Mouse (Mus musculus) CD4-positive helper T cell, adult 2 months (primary cell): ENCODE results near the gene Hspg2.
"Not testable (repeated sequence)": the region's sequence is repeated elsewhere in the genome, so short reads cannot be mapped to it uniquely, and the experiment has no call there.

Source experiments
- DNase-seq: peaks from one replicate; pipeline ENCODE4 v3.0.0-alpha.2; 2012; ENCODE audit warnings: low read depth, missing footprints, low spot score

The Hspg2 gene

DNA sequence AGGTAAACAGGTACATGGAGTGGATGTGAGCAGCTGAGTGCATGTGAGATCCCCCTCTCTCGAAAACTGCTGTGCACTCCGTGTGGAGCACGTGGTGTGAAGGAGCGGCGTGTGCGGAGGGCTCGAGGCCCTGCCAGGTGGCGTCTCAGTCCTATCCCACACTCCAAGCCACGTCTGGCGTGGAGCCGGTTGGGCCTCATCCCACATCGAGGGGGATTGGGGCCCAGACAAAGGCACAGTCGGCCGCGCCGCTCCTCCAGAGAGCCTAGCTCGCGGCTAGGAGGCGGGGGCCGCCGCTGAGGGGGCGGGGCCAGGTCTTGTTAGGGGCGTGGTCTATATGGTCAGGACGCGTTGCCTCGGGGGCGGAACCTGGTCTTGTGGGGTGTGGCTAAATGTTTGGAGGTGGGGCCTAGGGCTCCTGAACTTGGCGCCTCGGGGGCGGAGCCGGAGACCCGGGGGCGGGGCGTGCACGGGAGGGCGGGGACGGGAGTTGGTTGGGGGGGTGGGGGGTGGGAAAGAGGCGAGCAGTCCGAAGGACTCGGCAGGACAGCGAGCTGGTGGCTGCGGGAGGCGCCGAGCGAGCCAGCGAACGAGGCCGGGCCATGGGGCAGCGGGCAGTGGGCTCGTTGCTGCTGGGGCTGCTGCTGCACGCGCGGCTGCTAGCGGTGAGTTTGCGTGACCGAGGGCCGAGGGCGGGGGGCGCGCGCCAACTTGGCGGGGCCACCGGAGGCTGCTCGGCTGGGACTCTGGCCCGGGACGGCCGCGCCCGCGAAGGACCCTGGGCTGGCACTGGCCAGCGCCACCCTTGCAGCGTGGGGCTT is at the start of gene Hspg2:
Gene Hspg2 (plus strand): TSS at position 510 of the 821 bp plus-strand sequence.
- DNase-seq, result peak; percentile 80

GRCm38 (mm10) chr4:137430502-137430901 is 38.1 kb upstream of the Hspg2 start, which contains the start of gene Cela3b:
Cela3b (minus strand) TSS chr4:137430540.
- DNase-seq, result no peak

- not testable (repeated sequence) for DNase-seq
Observed at GRCm38 (mm10) chr4:137432700-137433550, 35.6 kb upstream of the Hspg2 start.

GRCm38 (mm10) chr4:137436979-137437669 is 31.4 kb upstream of the Hspg2 start:
- no peak for DNase-seq

- no peak for DNase-seq
Observed at GRCm38 (mm10) chr4:137438842-137439241, 29.7 kb upstream of the Hspg2 start.

GRCm38 (mm10) chr4:137441332-137441731 is 27.2 kb upstream of the Hspg2 start:
- DNase-seq, result no peak

GRCm38 (mm10) chr4:137443625-137444024 is 24.9 kb upstream of the Hspg2 start:
- peak; percentile 13 for DNase-seq

DNA sequence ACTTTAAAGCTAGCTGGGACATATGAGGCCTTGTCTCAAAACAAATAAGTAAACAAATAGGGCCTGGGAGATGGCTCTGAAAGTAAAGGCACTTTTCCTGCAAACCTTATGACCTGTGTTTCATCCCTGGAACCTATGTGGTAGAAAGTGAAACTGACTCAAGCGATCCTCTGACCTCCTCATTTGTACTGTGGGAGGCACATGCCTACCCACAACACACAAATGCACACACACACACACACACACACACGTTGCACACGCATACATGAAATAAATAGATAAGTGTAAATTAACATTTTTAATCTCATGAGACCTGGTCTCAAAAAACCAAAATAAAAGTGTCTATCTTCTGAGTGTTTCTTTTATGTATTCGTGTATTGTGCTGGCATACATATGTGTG is 22.7 kb upstream of the Hspg2 start:
- no peak for DNase-seq

GRCm38 (mm10) chr4:137447363-137448196 is 21.0 kb upstream of the Hspg2 start:
- DNase-seq, result no peak

DNA sequence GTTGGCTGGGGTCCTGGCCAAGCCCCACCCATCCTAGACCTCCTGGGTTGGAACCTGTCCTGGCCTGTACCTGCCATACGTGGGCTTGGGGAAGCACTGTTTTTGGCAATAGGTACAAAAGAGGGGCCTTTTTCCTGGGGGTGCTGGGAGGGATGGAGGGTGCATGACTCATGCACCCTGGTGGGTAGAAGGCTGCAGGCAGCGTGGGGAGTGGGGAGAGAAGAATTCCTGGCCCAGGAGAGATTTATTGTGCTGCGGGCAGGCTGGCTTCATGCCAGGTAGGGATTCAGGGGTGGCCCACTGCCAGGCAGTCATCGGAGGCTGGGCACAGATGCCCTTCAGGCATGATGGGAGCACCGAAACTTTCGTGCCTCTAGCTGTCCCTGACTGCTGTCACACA is 20.4 kb upstream of the Hspg2 start:
- no peak for DNase-seq

- no peak for DNase-seq
Observed at GRCm38 (mm10) chr4:137448641-137449040, 19.9 kb upstream of the Hspg2 start.

GRCm38 (mm10) chr4:137449132-137449531 is 19.4 kb upstream of the Hspg2 start:
- DNase-seq, result no peak

DNA sequence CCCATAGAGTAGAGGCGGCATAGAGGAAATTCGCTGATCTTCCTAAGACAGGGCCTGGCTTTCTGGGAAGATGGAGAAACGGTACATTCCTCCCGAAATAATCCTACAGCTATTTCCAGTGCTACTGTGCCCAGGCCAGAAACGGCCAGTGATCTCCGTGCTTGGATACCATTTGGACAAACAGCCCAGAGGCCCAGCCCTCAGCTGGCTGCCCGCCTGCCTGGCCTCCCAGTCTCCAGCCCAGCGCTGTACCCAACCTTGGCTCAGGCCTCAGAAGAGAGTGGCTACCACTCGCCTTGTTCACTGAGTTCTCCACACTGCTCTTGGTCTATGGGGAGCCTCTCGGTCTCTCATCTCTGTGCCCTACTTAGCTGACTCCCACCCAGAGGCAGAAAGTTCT is 18.9 kb upstream of the Hspg2 start:
- DNase-seq, result no peak

DNA sequence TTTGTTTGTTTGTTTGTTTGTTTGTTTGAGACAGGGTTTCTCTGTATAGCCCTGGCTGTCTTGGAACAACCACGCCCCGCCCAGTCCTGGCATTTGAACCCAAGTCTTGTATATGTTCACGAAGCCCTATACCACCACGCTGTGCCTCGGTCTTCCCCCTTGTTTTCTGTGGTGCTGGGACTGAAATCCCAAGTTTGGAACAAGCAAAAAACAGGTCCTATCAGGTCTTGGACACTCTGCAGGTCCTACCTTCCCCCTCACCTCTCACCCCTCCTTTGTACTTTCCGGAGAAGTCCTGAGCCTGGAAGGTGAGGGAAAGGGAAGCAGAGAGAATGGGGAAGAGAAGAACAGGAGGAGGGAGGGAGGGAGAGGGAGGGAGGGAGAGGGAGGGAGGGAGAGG is 16.4 kb upstream of the Hspg2 start:
- DNase-seq, result no peak

- DNase-seq, result no peak
Observed at GRCm38 (mm10) chr4:137453234-137453767, 15.3 kb upstream of the Hspg2 start, which contains the start of gene 1700013G24Rik. 1700013G24Rik (plus strand) TSS chr4:137453284.

DNA sequence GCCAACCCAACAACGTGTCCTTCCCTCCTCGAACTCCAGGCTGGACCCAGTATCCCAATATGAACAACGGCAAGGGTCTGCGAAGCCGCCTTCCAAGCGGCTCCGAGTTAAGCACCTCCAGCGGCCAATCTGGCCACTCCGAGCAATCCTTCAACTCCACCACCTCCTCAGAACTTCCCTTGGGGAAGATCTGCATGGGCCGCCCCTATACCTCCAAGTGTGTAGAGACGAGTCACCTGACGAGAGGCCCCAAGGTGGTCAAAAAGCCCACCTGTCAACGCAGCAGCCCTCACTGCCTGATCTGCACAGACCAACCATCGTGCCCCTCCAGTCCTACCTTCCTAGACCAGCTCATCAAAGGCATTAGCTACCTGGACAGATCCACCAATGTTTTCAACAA is 14.0 kb upstream of the Hspg2 start:
- no peak for DNase-seq

GRCm38 (mm10) chr4:137456581-137456980 is 12.0 kb upstream of the Hspg2 start:
- DNase-seq, result no peak

DNA sequence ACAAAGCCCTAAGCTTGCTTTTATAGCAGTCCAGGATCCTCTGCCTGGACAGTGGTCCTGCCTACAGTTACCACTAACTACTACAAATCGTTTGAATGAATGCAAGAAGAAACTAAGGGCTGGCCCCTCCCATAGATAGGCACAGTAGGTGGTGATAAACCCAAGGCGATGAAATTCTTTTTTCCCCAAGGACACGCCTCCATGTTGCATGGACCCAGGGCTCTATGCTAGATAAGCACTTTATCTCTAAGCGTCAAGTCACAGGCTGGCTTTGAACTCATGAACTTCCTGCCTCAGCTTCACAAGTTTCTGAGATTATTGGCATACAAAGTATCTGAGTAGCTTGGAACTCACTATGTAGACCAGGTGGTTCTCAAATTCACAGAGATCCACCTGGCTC is 11.3 kb upstream of the Hspg2 start:
- no peak for DNase-seq

GRCm38 (mm10) chr4:137458310-137458709 is 10.3 kb upstream of the Hspg2 start:
- no peak for DNase-seq

- no peak for DNase-seq
Observed at GRCm38 (mm10) chr4:137458861-137459260, 9.7 kb upstream of the Hspg2 start.

- no peak for DNase-seq
Observed at GRCm38 (mm10) chr4:137460676-137461075, 7.9 kb upstream of the Hspg2 start.
